Mouse (Mus musculus) 416B (cell line): Measurements from ENCODE around the gene Slc2a9.
A peak's percentile ranks its signal among the peaks of the same experiment; 100 is the strongest.

ENCODE experiments used
- DNase-seq: peaks from one replicate; pipeline ENCODE4 v3.0.0; 2011; ENCODE audit warnings: low read depth

Gene Slc2a9

GRCm38 (mm10) chr5:38502992-38503391 is at the start of gene Slc2a9:
TSS of gene Slc2a9 (minus strand) at chr5:38503143.
- DNase-seq: no peak

- no peak for DNase-seq
Measured at GRCm38 (mm10) chr5:38552615-38553014, 49.7 kb upstream of the Slc2a9 start.

DNA sequence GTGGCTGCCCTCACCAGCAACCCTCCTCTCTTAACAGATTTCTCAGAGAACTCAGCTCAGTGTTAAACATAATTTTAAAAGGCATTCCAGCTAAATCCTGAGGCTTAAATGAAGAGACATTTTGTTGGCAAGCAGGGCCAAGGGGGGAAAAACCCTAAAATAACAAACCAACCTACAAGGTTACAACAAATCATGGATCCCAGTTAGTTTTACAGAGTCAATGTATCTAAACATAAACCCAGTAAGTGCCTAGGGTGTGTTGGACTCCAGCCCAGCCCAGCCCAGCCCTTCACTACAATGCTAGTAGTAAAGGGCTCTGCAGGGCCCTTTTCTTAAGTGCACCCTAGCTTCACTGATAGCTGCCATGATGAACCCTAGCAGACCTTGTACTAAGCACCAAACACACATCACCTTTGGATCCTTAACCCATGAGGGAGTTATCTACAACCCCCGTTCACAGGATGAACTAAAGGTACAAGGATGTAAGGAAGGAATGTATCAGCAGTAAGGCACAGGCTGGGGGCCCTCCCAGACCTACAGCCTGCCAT is 47.4 kb upstream of the Slc2a9 start:
- no peak for DNase-seq

DNA sequence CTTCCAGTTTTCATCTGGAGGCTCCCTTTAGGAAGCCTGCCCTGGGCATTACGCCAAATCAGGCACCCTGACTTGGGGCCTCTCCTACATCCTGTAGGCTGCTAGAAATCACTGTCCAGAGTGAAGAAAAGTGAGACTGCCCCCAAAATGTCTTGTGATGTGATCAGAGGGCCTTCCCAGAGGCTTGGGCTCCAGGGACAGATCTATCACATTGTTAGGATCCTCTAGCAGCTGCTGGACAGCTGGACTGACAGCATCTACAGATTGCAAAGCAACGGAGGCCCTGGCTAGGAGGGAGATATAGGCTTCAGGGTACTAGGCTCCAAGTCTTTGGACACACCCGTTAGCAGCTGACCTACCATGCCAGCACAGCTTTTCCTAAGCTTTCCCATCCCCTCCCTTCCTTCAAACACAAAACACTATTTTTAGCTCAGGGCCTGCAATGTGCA is 46.5 kb upstream of the Slc2a9 start:
- no peak for DNase-seq

DNA sequence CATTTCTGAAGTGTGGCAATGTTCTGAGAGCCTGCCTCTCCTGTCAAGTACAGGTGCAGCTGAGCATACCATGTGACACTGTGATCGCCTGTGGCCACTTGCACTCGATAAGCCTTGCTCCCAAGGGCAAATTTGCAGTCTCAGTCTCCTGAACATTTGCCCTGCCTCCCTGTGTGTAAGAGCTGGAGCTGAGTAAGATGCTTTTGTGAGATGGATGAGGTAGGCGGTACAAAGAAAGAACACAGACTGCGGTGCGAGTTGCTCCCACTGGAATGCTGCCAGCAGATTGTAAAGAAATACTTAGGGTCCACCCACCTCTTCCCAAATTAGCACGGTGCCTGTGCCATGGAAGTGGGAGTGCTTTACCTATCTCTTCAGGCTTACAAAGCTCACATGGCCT is 44.4 kb upstream of the Slc2a9 start:
- DNase-seq: no peak

DNA sequence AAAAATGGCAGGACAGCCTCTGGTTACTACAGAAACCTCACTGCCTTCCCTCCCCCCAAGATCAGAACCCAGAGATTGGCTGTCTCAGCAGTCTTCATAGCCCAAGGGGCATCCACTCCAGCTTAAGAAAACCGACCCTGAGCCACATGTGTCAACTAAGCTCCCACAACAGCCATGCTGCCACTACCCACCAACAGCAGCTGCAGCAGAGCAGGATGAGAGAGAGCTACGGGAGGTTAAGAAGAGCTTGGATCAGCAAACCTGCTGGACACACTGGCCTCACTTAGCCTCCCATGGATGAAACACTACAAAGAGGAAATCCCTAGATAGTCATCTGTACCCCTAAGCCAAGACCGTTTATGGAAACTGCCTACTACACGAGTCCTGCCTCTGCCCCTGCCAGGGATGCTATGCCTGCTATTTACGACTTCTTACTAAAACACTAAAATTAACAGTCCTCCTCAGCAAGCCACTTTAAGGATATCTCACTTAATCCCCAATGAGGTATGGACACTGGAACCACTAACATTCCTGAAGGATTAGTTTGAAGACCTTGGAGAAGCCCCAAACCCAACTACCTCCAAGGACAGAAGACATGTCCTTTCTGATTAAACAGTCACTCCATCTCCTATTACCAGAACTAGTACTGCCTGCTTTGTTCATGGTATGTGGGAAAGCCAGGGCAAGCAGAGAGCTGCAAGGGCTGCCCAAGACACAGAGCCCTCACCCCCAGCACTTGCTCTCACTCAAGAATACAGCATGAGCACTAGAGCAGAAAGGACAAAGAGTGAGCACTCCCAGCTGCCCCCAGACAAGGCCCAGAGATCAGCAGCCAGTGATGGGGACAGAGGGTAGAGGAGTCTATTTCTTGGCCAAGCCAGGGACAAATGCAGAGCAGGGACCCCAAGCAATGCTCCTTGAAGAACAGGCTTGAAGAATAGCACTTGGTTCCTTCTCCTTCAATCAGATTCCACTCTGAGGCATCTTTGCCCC is 41.8 kb upstream of the Slc2a9 start:
- no peak for DNase-seq

- no peak for DNase-seq
Measured at GRCm38 (mm10) chr5:38543496-38544217, 40.7 kb upstream of the Slc2a9 start.

- DNase-seq: no peak
Measured at GRCm38 (mm10) chr5:38541728-38542127, 38.8 kb upstream of the Slc2a9 start.

DNA sequence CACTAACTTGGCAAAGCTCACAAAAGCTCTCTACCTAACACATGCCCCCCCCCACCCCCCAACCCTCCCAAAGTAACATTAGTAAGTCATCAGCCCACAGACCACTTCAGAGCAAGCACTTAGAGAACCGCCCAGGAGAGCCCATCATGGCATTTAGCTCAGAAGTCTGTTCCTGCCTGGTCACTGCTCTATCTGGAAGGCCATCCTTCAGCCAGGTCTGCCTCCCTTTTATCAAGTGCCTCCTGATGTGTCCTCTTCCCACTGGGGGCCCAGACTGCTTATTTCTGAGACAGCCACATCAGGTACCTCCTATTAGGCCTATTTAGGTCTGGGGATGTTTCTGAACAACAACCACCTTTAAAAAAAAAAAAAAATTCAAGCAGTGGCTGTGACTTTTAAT is 38.0 kb upstream of the Slc2a9 start:
- no peak for DNase-seq

GRCm38 (mm10) chr5:38538508-38538907 is 35.6 kb upstream of the Slc2a9 start:
- no peak for DNase-seq

DNA sequence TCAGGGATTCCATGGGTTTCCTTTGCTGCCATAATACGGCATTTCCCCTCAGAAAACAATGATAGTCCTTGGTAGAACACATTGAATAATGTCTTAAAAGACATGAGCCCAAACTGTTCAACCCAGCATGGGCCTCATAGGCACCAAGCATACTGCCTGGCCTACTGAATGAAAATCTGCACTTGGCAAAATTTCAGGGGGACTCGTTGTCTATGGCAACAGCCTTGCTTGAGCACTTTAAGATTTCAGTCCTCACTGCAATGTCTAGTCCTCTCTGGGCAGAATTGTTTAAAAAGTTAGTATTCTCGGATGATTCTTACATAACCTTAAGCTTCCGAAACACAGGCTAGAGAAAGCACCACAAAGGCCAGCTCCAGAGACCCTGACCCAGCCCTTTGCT is 34.9 kb upstream of the Slc2a9 start:
- DNase-seq: no peak

- DNase-seq: no peak
Measured at GRCm38 (mm10) chr5:38536822-38537221, 33.9 kb upstream of the Slc2a9 start.

DNA sequence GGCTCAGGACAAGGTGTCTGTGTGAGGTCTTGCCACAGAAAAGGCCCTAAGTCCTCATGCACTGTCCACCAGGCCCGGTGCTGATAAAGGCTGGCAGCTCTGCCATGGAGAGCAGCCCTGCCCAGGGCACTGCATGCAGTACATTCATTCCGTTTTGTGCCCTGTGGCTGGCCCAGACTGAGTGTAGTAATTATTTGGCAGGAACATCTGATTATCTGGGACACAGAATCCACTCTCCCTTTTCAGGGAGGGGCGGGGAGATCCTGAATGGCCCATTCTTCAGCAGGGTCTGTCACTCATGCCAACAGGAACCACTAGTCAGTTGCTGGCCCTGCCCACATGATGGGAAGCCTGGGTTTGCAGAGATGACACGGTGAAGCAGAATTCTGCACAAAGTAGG is 29.1 kb upstream of the Slc2a9 start:
- no peak for DNase-seq

DNA sequence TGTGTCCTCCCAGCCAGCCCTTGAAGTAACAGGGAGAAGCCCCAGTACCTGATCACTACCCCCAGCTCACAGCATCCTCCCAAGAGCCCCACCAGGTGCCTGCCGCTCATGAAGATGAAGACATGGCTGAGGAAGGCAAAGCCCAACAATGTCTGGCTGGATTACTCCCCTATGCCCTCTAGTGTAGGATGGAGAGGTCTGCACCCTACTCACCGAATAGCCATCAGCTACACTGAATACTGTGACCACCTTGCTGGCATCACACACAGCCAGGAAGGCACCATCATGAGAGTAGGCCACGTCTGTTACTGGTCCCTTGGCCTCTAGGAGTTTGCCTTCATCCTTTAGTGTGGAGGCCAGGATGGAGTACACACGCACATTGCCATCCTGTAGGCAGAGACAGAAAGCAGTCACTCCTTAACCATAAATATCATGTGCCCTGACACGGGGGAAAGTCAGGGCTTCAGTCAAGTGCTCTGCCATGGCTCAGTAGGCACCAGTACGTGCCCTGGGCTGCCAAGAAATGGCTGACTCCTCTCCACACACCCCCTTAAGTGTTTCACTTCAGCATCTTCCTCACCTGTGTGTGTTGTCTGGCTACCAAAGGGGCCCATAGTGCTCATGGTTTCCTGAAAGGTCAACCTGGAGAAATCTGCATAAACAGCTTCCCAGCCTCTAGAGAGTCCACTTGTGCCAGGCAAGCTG is 26.9 kb upstream of the Slc2a9 start:
- peak; percentile 26 for DNase-seq

GRCm38 (mm10) chr5:38522977-38523376 is 20.0 kb upstream of the Slc2a9 start:
- no peak for DNase-seq

- DNase-seq: no peak
Measured at GRCm38 (mm10) chr5:38520838-38521237, 17.9 kb upstream of the Slc2a9 start.

DNA sequence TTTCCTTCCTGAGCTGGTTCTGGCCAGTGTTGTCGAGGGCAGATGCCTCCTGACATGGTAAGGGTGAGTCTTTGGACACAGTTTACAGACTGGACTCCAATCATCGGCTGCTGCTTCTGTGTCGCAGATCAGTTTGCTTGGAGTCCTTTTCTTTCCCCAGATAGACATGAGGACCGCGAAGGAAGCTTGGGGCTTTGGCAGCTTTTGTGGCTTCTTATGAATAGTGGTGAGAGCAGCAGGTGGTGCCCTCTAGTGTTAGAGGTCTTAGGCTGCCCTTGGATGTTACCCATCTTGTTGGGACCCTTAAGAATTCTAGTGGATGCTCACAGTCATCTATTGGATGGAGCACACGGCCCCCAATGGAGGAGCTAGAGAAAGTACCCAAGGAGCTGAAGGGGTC is 13.3 kb upstream of the Slc2a9 start:
- peak; percentile 88 for DNase-seq

DNA sequence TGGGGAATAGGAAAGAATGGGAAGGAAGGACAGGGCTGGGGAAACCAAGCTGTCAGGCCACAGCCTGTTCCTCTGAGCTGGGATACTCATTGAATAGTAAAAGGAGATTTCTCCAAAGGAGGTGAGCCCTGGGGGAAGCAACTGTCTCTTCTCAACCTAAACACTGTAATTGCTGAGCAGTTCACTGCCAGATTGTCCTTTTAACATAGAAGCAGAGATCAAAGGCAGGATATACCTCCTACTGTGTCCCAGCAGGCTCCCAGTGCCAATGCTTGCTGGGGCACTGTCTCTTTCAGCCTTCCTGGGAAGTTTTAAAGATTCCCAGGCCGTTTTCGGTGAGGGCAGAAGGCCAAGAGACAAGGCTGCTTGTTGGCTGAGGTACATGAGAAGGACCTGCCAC is 10.0 kb upstream of the Slc2a9 start:
- no peak for DNase-seq

DNA sequence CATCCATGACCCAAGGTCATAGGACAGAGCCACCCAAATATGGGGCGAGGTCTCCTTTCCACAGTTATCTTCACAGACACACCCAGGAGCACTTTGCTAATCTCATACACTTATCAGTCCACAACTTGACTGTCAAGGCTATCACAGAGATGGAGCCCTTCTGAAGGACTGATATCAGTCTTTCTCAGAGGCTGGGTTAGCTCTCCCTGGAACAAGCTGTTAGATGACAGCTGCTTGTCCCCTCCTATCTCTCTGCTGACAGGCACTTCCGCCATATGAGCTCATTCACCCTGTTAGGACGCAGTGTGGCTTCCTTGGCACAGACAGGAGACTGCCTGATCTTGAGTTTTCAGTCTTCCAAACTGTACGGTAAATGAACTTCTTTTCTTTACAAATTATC is 6.6 kb upstream of the Slc2a9 start:
- DNase-seq: peak; percentile 44

GRCm38 (mm10) chr5:38505435-38505765 is 2.5 kb upstream of the Slc2a9 start:
- DNase-seq: peak; percentile 90

- DNase-seq: no peak
Measured at GRCm38 (mm10) chr5:38504747-38505434, 1.9 kb upstream of the Slc2a9 start.

DNA sequence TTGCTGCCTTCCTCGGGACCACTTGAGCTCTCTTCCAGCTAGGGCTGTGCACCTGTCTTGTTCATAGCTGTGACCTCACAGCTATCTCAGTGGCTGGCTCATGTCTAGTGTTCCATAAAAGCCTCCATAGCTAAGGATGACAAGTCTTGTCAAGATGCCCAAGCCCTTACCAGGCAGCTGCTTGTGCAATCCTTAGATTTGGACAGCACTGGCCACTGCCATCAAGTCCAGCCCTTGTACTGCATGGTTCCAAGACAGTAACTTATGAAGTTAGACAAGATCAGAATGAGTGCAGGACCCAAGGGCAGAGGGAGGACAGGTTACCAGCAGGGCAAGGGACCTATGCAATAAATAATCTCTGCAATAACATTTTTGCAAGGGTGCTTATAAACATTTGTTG is 1.2 kb upstream of the Slc2a9 start:
- DNase-seq: no peak
